Mouse (Mus musculus): Measurements from ENCODE around the gene Zfp691. TPM values are rescaled to one million over a fixed set of nuclear protein-coding genes. Genes with fewer than 3 reads are reported as not detected.

Zfp691 gene
- total RNA-seq, 4 experiments from 2014 or later: 19.3 to 23.9 (median 22.6) TPM

GRCm38 (mm10) chr4:119167663-119168062, 6.3 kb downstream of the Zfp691 start:
- peak; percentile 85 for DNase-seq (ENCODE audit: low spot score)

GRCm38 (mm10) chr4:119167068-119167467, 6.9 kb downstream of the Zfp691 start:
- no peak for DNase-seq (ENCODE audit: low spot score)

GRCm38 (mm10) chr4:119165916-119166315, 8.1 kb downstream of the Zfp691 start:
- DNase-seq (ENCODE audit: low spot score): no peak

GRCm38 (mm10) chr4:119162990-119163389, 11.0 kb downstream of the Zfp691 start:
- no peak for DNase-seq (ENCODE audit: low spot score)

GRCm38 (mm10) chr4:119161358-119161757, 12.6 kb downstream of the Zfp691 start:
- no peak for DNase-seq (ENCODE audit: low spot score)

GRCm38 (mm10) chr4:119157891-119158290, 16.1 kb downstream of the Zfp691 start:
- no peak for DNase-seq (ENCODE audit: low spot score)

GRCm38 (mm10) chr4:119157186-119157585, 16.8 kb downstream of the Zfp691 start:
- peak; percentile 52 for DNase-seq (ENCODE audit: low spot score)

- DNase-seq (ENCODE audit: low spot score): no peak
These were observed 25.3 kb downstream of the Zfp691 start for GRCm38 (mm10) chr4:119148741-119149140.

- no peak for DNase-seq (ENCODE audit: low spot score)
These were observed 26.6 kb downstream of the Zfp691 start for GRCm38 (mm10) chr4:119147347-119147746.

GRCm38 (mm10) chr4:119146816-119147215, 27.2 kb downstream of the Zfp691 start:
- DNase-seq (ENCODE audit: low spot score): peak; percentile 20

- no peak for DNase-seq (ENCODE audit: low spot score)
These were observed 31.6 kb downstream of the Zfp691 start for GRCm38 (mm10) chr4:119142230-119142871.

- no peak for DNase-seq (ENCODE audit: low spot score)
These were observed 32.8 kb downstream of the Zfp691 start for GRCm38 (mm10) chr4:119141191-119141590.

- DNase-seq (ENCODE audit: low spot score): peak; percentile 54
These were observed 33.9 kb downstream of the Zfp691 start for GRCm38 (mm10) chr4:119140126-119140525.

- DNase-seq (ENCODE audit: low spot score): no peak
These were observed 35.2 kb downstream of the Zfp691 start for GRCm38 (mm10) chr4:119138776-119139175.

- no peak for DNase-seq (ENCODE audit: low spot score)
These were observed 35.8 kb downstream of the Zfp691 start for GRCm38 (mm10) chr4:119138171-119138570.

GRCm38 (mm10) chr4:119137313-119137712, 36.7 kb downstream of the Zfp691 start:
- no peak for DNase-seq (ENCODE audit: low spot score)

- no peak for DNase-seq (ENCODE audit: low spot score)
These were observed 40.1 kb downstream of the Zfp691 start for GRCm38 (mm10) chr4:119133860-119134259.

GRCm38 (mm10) chr4:119133306-119133705, 40.7 kb downstream of the Zfp691 start:
- DNase-seq (ENCODE audit: low spot score): no peak

- DNase-seq (ENCODE audit: low spot score): no peak
These were observed 42.6 kb downstream of the Zfp691 start for GRCm38 (mm10) chr4:119131189-119131910.

- DNase-seq (ENCODE audit: low spot score): no peak
These were observed 44.9 kb downstream of the Zfp691 start for GRCm38 (mm10) chr4:119129096-119129495.

GRCm38 (mm10) chr4:119128547-119128946, 45.4 kb downstream of the Zfp691 start:
- DNase-seq (ENCODE audit: low spot score): no peak

GRCm38 (mm10) chr4:119127229-119127628, 46.8 kb downstream of the Zfp691 start:
- DNase-seq (ENCODE audit: low spot score): no peak

- DNase-seq (ENCODE audit: low spot score): no peak
These were observed 48.3 kb downstream of the Zfp691 start for GRCm38 (mm10) chr4:119125577-119126270.

All from heart, adult 8-10 months (tissue).